Mouse (Mus musculus): ENCODE data around the gene Olfr450. TPM values are rescaled to one million over a fixed set of nuclear protein-coding genes. Genes with fewer than 3 reads are reported as not detected.

Gene Olfr450
- polyA plus RNA-seq (2012; rRNA removed): not detected in 2 replicates

DNA sequence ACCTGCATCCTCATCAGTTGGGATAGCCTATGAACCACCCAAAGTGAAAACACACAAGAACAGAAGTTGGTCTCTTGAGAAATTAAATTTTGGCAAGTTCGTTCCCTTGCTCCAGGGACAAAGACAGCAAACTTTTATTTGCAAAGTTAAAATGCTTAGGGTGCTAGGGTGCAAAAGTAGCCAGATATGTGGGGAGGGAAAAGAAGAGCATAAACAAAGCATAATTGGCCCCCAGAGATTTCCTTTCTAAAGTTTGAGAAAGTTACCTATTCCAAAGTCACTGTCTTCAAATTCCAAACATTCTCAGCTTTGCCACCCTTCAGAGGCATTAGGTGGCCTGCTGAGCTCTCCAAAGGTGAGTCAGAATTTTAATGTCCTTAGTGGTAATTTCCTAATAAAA, at the start of gene Olfr450:
Olfr450 (plus strand) TSS at position 301 of the 400 bp plus-strand sequence.
- DNase-seq (ENCODE audit: low spot score): no peak

DNA sequence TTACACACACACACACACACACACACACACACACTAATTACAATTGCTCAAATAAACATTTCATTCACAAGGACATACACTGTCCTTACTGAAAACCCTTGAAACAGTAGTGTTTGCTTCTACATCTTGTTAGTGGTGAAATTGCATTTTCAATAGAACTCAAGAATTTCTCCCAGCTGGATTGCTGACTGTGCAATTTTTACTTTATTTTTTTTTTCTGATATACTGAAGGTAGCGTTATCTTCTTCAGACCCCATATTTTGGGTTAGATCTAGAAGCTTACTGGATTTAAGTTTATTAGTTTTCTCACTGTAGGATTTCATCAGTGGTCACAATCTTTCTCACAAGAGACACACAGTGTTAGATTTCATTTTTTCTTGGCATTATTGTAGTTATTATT, 34.7 kb upstream of the Olfr450 start:
- no peak for DNase-seq (ENCODE audit: low spot score)

DNA sequence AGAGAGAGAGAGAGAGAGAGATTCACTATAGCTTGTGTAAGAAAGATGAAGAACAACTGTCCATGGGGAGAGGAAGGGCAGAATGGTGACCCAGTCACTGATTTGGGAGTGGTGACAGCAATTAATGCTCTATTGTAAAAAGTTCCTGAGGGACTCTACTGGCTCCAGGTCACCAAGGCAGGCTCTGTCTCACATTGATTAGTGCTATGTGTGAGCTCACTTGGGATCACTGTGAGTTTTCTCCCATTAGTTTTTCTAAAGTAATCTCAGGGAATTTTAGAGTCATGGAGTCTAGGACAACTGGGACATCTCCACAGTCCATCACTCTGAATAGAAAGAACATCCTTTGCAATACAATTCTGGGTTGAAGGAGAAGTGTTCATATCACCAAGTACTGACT, 26.9 kb upstream of the Olfr450 start, which contains the start of gene Olfr452:
Olfr452 (plus strand) TSS at position 301 of the 400 bp plus-strand sequence.
- DNase-seq (ENCODE audit: low spot score): no peak

DNA sequence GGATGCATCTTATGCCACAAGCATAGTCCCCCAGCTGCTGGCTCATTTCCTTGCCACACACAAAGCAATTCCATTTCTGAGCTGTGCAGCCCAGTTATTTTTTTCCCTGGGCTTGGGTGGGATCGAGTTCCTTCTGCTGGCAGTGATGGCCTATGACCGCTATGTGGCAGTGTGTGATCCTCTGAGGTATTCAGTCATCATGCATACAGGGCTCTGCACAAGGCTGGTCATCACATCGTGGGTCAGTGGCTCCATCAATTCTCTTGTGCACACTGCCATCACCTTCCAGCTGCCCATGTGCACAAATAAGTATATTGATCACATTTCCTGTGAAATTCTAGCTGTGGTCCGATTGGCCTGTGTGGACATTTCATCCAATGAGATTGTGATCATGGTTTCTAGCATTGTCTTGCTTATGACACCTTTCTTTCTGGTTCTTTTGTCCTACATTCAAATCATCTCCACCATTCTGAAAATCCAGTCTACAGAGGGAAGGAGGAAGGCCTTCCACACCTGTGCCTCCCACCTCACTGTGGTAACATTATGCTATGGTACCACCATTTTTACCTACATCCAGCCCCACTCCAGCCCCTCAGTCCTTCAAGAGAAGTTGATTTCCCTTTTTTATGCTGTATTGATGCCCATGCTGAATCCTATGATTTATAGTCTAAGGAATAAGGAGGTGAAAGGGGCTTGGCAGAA, 21.3 kb upstream of the Olfr450 start:
- no peak for DNase-seq (ENCODE audit: low spot score)

DNA sequence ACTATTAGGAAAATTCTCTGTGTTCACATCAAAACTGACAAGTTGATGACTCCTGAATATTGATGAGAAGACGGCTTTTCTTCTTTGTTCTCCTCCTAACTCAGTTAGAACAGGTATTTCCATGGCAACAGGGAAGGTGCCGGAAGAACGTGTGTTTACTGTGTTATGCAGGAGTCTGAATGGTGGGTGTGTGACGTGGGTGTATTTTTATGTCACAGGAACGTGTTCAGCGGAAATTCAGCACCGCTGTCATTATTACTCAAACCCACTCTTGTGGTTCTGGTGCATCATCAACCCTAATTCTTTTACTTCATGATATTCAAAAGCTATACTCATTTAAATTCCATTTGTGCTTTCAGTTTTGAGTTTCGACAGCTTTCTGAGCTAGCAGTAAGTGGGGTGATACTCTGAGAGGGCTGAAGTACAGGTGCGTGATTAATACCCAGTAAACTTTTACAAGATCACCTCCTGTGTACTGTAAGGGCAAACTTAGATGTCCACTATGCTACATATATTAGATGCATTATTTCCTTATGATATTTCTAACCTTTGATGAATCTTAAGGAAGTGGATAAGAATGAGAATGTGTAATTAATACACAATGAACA, 20.7 kb upstream of the Olfr450 start:
- no peak for DNase-seq (ENCODE audit: low spot score)

DNA sequence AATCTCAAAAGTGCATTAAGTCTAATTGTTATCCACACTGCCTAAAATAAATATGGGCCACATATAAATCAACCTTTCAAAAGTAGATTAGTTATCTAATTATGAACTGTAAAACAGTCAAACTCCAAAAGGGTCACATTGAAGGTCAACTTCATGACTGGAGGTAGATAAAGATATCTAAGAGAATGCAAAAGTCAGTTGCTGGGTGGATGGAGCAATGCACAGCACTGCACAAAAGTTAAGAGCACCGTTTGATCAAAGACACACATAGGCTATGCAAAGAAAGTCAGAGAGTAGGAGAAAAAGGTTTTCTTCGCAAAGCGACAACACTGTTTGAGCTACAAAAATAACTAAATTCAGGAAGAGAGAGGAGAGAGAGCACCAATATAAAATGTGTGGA, 16.8 kb upstream of the Olfr450 start:
- DNase-seq (ENCODE audit: low spot score): no peak

DNA sequence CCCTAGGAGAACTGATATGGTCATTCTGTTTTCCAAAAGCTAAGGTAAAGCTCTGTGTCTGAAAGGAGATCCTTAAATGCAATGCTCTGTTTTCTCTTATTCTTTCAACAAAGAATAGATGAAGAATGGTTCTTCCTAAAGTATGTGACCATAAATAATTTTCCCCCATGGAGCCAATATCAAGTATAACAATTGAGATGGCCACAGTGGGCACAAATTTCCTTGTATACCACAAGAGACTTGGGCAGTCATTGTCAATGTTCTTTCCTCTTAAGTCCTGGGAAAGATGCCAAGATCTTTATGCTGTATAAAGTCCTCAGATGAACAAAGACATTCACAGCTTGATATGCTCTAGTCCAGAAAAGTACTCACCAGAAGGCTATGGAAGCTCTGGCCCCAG, 22.3 kb downstream of the Olfr450 start, which contains the start of gene Olfr449:
Olfr449 (plus strand) TSS at position 301 of the 400 bp plus-strand sequence.
- DNase-seq (ENCODE audit: low spot score): no peak

DNA sequence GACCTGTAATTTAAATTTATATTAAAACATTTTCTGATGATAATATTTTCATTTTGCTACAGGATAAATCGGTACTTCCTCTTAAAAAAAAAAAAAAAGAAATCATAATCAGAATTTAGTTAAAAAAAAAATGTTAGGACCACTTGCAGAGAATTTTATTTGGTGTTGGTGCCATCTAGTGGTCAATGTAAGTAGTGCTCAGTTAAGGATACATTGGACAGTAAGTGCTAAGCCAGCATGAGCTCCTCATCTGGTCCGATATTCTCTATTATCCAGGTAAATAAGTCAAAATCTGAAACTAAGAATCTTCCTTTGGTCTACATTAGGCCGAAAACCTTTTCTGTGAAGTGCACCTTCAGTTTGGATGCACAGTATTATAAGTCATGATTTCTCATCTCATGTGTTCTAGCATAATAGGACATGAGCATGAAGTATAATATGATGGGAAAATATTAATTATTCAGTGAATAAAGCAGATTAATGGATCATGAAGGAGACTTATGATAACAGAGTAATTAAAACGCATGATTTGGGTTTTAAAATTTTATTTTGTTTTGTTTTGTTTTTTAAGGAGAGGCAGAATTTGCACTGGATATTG, 48.6 kb downstream of the Olfr450 start:
- no peak for DNase-seq (ENCODE audit: low spot score)

Other genes starting within 250 kb of the Olfr450 start
- not detected in 2 replicates for gene Tcaf3, start 214.2 kb upstream of the Olfr450 start, polyA plus RNA-seq (2012; rRNA removed)
- 4.8 and 7.3 TPM in 2 replicates for gene Tcaf2, start 166.7 kb upstream of the Olfr450 start, polyA plus RNA-seq (2012; rRNA removed)
- gene Tcaf1, start 101.9 kb upstream of the Olfr450 start, polyA plus RNA-seq (2012; rRNA removed): 26.5 and 30.1 TPM in 2 replicates
- gene Olfr453, start 72.6 kb upstream of the Olfr450 start, polyA plus RNA-seq (2012; rRNA removed): not detected in 2 replicates
- gene Olfr38, start 55.5 kb upstream of the Olfr450 start, polyA plus RNA-seq (2012; rRNA removed): not detected in 2 replicates
- gene Olfr452, start 26.8 kb upstream of the Olfr450 start, polyA plus RNA-seq (2012; rRNA removed): not detected in 2 replicates
- not detected in 2 replicates for gene Olfr449, start 22.4 kb downstream of the Olfr450 start, polyA plus RNA-seq (2012; rRNA removed)
- gene Olfr448, start 78.5 kb downstream of the Olfr450 start, polyA plus RNA-seq (2012; rRNA removed): not detected in 2 replicates
- not detected in 2 replicates for gene Olfr447, start 96.9 kb downstream of the Olfr450 start, polyA plus RNA-seq (2012; rRNA removed)
- not detected in 2 replicates for gene Olfr446, start 109.4 kb downstream of the Olfr450 start, polyA plus RNA-seq (2012; rRNA removed)
- not detected in 2 replicates for gene Olfr444, start 137.1 kb downstream of the Olfr450 start, polyA plus RNA-seq (2012; rRNA removed)